Mouse (Mus musculus): ENCODE data around the gene Slx4ip. TPM values are rescaled to one million over a fixed set of nuclear protein-coding genes. Genes with fewer than 3 reads are reported as not detected.

Gene Slx4ip
- total RNA-seq, 2 experiments from 2014 or later: 7.8 to 8.4 TPM

GRCm38 (mm10) chr2:137101074-137101473 lies 210.1 kb downstream of the Slx4ip start:
- no peak overlapping the region for H3K4me3 ChIP-seq
- DNase-seq (ENCODE audit: low spot score in 2 of 2): no peak
- TF ChIP-seq CTCF (conservative IDR thresholded peaks at IDR 0.05): no peak
- no peak overlapping the region for H3K27ac ChIP-seq

DNA sequence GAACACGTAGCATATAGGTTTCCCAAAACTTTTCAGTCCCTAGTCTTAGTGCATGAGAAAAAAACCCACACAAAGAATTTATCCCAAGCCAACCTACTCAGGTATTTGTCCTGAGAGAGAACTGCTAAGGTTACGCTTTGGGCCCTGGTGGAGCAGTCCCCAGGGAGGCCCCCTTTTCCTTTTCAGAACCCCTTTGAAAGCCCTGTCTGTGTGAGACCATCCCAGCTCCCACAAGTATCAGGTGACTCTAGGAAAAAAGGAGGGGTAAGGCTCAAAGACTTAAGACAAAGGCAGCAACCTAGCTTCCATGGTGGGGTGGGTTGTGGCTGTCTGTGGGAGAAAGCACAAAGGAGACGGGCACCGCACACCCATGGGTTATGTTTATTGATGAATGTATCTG lies 216.2 kb downstream of the Slx4ip start:
- TF ChIP-seq CTCF (conservative IDR thresholded peaks at IDR 0.05): no peak
- Histone ChIP-seq H3K4me3 (no peak overlapping the region), H3K27ac (no peak overlapping the region)
- no peak for DNase-seq (ENCODE audit: low spot score in 2 of 2)

- Histone ChIP-seq H3K4me3 (no peak overlapping the region), H3K27ac (no peak overlapping the region)
- no peak for TF ChIP-seq CTCF (conservative IDR thresholded peaks at IDR 0.05)
- no peak for DNase-seq (ENCODE audit: low spot score in 2 of 2)
Observed at GRCm38 (mm10) chr2:137107946-137108345, 216.9 kb downstream of the Slx4ip start.

DNA sequence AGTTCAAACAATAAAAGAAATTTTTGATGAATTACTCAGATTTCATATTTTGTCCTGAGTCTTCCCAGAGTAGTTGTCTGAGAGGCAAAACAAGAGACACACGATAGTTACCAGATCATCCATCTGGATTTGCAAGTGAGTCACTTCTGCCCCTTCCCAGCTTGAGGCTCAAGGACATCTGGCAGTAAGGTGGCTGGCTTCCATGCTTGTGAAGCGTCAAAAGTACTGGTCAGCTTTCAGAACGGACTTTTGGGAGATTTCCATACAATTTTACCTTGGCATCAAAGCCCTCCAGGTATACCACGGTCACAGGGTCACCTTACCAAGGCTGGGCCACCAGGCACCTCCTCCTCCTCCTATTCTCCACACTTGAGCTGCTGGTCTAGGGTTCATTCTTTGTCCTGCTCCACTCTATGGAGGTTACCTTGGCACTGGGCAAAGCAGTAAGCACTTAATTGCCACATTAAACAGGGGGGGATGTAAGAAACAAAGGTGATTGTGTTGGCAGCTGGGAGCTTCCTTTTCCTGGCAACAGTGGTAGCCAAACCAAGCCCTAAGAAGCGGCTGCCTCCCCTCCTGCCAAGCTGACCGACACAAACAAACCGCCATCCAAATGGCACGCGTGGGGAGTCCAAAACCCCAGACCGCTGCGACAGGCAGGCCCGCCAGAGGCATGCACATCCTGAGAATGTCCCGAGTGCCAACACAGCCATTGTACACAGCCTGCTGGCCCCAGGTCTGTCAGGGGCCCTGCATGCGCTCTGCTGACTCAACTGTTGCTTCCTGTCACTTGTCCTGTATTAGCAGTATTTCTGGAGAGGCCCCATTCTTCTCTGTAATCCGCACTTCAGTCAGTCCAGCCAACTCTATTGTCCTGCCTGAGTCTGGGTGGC lies 218.5 kb downstream of the Slx4ip start:
- TF ChIP-seq CTCF (conservative IDR thresholded peaks at IDR 0.05): no peak
- no peak overlapping the region for H3K27ac ChIP-seq
- DNase-seq (ENCODE audit: low spot score in 2 of 2): peak in 1 of 2 experiments; percentile 33
- no peak overlapping the region for H3K4me3 ChIP-seq

GRCm38 (mm10) chr2:137110214-137110898 lies 219.3 kb downstream of the Slx4ip start:
- peak; percentile 44 for TF ChIP-seq CTCF (conservative IDR thresholded peaks at IDR 0.05)
- no peak for DNase-seq (ENCODE audit: low spot score in 2 of 2)
- Histone ChIP-seq H3K27ac (no peak overlapping the region), H3K4me3 (no peak overlapping the region)

DNA sequence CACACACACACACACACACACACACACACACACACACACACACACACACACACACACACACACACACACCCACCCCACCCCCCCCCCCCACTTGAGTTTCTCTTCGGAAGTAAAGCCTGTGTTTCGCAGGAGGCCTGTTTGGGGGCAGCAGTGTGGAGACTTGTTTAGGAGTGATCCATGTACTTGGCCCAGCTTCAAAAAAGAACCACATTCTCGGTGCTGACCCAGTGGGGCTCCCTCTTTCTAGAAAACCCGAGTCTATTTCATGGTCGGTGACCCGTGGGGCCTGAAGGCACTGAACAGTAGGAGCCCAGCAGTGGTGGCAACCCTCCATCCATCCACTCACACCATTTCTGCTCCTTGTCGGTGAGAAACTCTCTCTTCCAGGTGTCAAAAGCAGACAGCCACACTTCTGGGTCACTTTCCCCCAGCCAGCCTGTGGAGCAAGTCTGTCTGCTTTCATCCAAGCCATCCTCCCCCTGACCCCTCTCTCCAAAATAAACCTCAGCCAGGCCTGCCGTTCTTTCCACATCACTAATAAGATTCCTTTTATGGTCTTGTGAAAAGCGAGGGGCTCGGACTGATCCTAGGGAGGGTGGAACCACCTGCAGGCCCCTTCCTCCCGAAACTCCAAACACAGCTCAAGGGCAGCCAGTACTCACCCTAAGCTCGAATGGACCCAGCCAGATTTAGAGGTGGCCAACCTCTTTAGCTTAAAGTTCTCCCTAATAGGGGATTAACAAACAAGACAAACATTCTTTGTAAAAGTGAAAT lies 222.5 kb downstream of the Slx4ip start:
- TF ChIP-seq CTCF (conservative IDR thresholded peaks at IDR 0.05): no peak
- peak overlapping the region; percentile 90; the same call in 1 of the 2 replicates for H3K27ac ChIP-seq
- H3K4me3 ChIP-seq: peak overlapping the region; percentile 83
- no peak for DNase-seq (ENCODE audit: low spot score in 2 of 2)

GRCm38 (mm10) chr2:137114248-137115096 lies 223.5 kb downstream of the Slx4ip start:
- Histone ChIP-seq H3K4me3 (peak overlapping the region; percentile 83), H3K27ac (peak overlapping the region; percentile 90)
- peak; percentile 81 for TF ChIP-seq CTCF (conservative IDR thresholded peaks at IDR 0.05)
- peak; percentile 75 to 81 for DNase-seq (ENCODE audit: low spot score in 2 of 2)

DNA sequence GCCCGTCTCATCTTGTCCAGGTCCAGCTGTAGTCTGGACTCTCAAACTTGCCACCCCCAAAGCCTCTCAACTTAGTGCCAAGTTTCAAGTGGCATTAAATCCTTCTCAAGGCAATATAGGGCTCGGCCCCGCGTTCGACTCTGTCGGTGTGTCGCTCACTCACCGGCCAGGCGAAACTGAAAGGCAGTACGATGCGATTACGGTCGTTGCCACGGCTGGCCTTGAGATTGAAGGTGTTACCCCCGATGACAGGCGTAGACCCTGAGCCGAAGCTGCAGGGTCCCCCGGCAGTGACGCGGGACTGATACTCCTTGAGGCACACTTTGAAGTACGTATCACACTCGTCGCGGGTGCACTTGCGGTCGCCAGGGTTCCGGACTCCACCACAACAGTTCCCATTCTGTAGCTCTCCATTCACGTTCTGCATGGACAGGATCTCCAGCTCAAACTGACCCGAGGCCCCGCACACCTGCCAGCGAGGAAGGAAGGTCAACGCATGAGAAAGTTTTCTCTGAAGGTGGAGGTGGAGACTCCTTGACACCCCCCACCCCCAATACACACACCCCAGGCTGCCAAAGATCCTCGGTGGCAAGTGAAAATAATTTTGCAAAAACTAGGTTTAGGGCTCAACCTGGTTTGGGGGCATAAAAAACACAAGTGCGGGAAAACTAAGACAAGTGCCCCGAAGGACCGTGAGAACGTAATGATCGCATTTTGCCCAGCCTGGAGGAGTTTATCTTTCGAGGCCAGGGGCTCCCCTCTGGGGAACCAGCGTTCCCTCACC lies 224.4 kb downstream of the Slx4ip start:
- H3K4me3 ChIP-seq: peak overlapping the region; percentile 83
- H3K27ac ChIP-seq: peak overlapping the region; percentile 90
- no peak for DNase-seq (ENCODE audit: low spot score in 2 of 2)
- no peak for TF ChIP-seq CTCF (conservative IDR thresholded peaks at IDR 0.05)

- Histone ChIP-seq H3K27ac (peak within 1 kb of the TSS; percentile 90), H3K4me3 (peak within 1 kb of the TSS; percentile 83)
- peak in 1 of 2 experiments; percentile 40 for DNase-seq (ENCODE audit: low spot score in 2 of 2)
- no peak for TF ChIP-seq CTCF (conservative IDR thresholded peaks at IDR 0.05)
Observed at GRCm38 (mm10) chr2:137116025-137116674, 225.1 kb downstream of the Slx4ip start, which contains the start of gene Jag1. Gene Jag1, minus strand, starts transcription at chr2:137116644.

DNA sequence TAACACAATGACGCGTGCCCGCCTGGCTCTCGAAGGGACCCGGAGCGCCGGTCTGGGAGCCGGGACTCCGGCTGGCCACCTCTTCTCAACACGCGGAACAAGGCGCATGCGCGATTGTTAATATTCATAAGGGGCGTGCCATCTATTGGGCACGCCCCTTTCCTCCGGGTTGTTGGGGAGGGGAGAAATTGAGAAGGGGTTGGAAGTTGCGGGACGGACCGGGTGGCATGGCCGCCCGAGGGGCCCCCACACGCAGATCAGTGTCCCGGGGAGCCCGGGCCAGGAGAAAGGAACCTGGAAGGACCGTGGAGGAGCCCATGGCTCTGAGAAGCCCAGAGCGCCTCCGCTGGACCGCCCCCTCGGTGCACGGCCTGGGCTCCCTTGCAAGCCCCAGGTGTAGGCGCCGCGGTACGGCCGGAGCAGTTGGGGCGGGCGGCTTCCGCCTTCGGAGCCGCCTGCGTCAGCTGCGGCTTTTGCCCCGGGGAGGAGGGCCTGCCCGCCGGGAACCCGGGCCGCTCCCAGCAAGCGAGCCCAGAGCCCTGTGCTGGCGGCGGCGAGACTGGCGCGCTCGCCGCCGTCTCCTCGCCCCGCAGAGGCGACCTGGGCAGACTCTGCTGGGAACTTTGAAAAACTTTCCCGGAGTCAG lies 225.8 kb downstream of the Slx4ip start:
- Histone ChIP-seq H3K27ac (peak overlapping the region; percentile 90), H3K4me3 (peak overlapping the region; percentile 83)
- no peak for TF ChIP-seq CTCF (conservative IDR thresholded peaks at IDR 0.05)
- peak; percentile 71 to 76 for DNase-seq (ENCODE audit: low spot score in 2 of 2)
